Mouse (Mus musculus): ENCODE measurements around the gene Atf7. TPM values are rescaled to one million over a fixed set of nuclear protein-coding genes. Genes with fewer than 3 reads are reported as not detected.

The Atf7 gene
- polyA plus RNA-seq, 1 experiment from 2014 or later, result 13.2 TPM

- Histone ChIP-seq H3K4me3 (replicated peaks; ENCODE audit: low read depth, low read length) (no peak overlapping the region), H3K27me3 (ENCODE audit: control insufficient read depth, insufficient read depth, low read length) (no peaks in the 10 kb centered on the region)
- 86% methylated on average over 1 of the region's 1 CpGs for WGBS
Observed at GRCm38 (mm10) chr15:102576972-102577371, 48.3 kb downstream of the Atf7 start.

DNA sequence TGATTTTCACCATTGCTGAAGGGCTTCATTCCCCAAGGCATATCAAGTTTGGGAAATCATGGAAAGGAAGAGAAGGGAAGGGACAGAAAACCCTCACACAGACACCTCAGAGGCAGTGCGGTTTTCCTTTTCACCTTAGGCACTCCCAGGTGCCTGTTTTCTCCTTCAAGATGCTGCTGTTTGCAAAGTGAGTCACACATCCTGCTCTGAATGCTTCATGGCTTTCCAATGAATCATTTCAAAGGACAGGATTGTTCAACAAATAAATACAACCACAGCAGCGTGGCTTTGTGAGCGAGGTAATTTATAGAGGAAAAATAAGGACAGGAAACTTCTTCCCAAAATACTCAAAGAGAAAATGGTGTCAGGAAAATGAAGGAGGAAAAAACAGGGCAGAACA is 53.2 kb downstream of the Atf7 start:
- DNase-seq (no peak), ATAC-seq (ENCODE audit: low FRiP score, low TSS enrichment) (no peak)
- Histone ChIP-seq H3K9me3 (ENCODE audit: control insufficient read depth, low read length) (no peaks in the 10 kb centered on the region), H3K4me1 (ENCODE audit: control insufficient read depth, insufficient read depth, low read length) (no peaks in the 10 kb centered on the region), H3K36me3 (ENCODE audit: control insufficient read depth, insufficient read depth, low read length) (no peaks in the 10 kb centered on the region), H3K4me3 (replicated peaks; ENCODE audit: low read depth, low read length) (no peak overlapping the region), H3K4me2 (ENCODE audit: low read length) (no peak overlapping the region), H3K27me3 (ENCODE audit: control insufficient read depth, insufficient read depth, low read length) (no peaks in the 10 kb centered on the region), H3K9ac (replicated peaks; ENCODE audit: low read length) (no peak overlapping the region), H3K27ac (replicated peaks; ENCODE audit: low read depth, low read length) (no peak overlapping the region)
- WGBS, result 87% methylated on average over 3 of the region's 3 CpGs

More at GRCm38 (mm10) chr15:102576972-102577371, 48.3 kb downstream of the Atf7 start:
- H3K9ac ChIP-seq (replicated peaks; ENCODE audit: low read length), result no peak overlapping the region
- DNase-seq, result no peak
- H3K9me3 ChIP-seq (ENCODE audit: control insufficient read depth, low read length), result no peaks in the 10 kb centered on the region
- no peak overlapping the region for H3K27ac ChIP-seq (replicated peaks; ENCODE audit: low read depth, low read length)
- no peaks in the 10 kb centered on the region for H3K4me1 ChIP-seq (ENCODE audit: control insufficient read depth, insufficient read depth, low read length)
- no peak for ATAC-seq (ENCODE audit: low FRiP score, low TSS enrichment)
- H3K4me2 ChIP-seq (ENCODE audit: low read length), result no peak overlapping the region
- no peaks in the 10 kb centered on the region for H3K36me3 ChIP-seq (ENCODE audit: control insufficient read depth, insufficient read depth, low read length)

DNA sequence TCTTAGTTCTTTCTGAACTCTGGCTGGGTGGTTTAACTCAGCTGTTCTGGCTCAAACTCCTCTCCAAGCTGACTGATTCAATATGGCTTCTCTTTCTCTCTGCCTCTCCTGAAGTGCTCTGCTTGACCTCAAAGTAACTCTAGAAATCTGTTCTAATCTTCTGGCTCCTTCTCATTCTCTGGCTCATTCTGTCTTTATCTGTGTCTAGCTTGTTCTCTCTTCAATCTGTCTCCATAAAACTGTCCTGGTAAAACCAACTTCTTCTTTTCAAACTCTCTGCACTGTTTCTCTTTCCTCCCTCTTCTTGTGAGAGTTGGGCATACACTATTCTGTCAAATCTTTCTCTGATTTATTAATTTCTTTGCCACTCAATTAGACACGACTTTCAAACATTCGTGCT is 57.4 kb downstream of the Atf7 start:
- 89% methylated on average over 2 of the region's 2 CpGs for WGBS
- DNase-seq, result no peak

GRCm38 (mm10) chr15:102563681-102564080 is 61.6 kb downstream of the Atf7 start:
- Histone ChIP-seq H3K36me3 (ENCODE audit: control insufficient read depth, insufficient read depth, low read length) (no peaks in the 10 kb centered on the region), H3K4me1 (ENCODE audit: control insufficient read depth, insufficient read depth, low read length) (no peaks in the 10 kb centered on the region), H3K4me3 (replicated peaks; ENCODE audit: low read depth, low read length) (no peak overlapping the region), H3K9ac (replicated peaks; ENCODE audit: low read length) (no peak overlapping the region), H3K27me3 (ENCODE audit: control insufficient read depth, insufficient read depth, low read length) (no peaks in the 10 kb centered on the region), H3K27ac (replicated peaks; ENCODE audit: low read depth, low read length) (no peak overlapping the region), H3K4me2 (ENCODE audit: low read length) (no peak overlapping the region), H3K9me3 (ENCODE audit: control insufficient read depth, low read length) (no peaks in the 10 kb centered on the region)
- WGBS, result 75% methylated on average over 5 of the region's 5 CpGs
- no peak for ATAC-seq (ENCODE audit: low FRiP score, low TSS enrichment)
- no peak for DNase-seq

More for the DNA sequence above, 57.4 kb downstream of the Atf7 start:
- Histone ChIP-seq H3K9me3 (ENCODE audit: control insufficient read depth, low read length) (no peaks in the 10 kb centered on the region), H3K9ac (replicated peaks; ENCODE audit: low read length) (no peak overlapping the region), H3K4me3 (replicated peaks; ENCODE audit: low read depth, low read length) (no peak overlapping the region), H3K36me3 (ENCODE audit: control insufficient read depth, insufficient read depth, low read length) (no peaks in the 10 kb centered on the region), H3K27ac (replicated peaks; ENCODE audit: low read depth, low read length) (no peak overlapping the region), H3K4me1 (ENCODE audit: control insufficient read depth, insufficient read depth, low read length) (no peaks in the 10 kb centered on the region), H3K4me2 (ENCODE audit: low read length) (no peak overlapping the region), H3K27me3 (ENCODE audit: control insufficient read depth, insufficient read depth, low read length) (no peaks in the 10 kb centered on the region)
- no peak for ATAC-seq (ENCODE audit: low FRiP score, low TSS enrichment)

DNA sequence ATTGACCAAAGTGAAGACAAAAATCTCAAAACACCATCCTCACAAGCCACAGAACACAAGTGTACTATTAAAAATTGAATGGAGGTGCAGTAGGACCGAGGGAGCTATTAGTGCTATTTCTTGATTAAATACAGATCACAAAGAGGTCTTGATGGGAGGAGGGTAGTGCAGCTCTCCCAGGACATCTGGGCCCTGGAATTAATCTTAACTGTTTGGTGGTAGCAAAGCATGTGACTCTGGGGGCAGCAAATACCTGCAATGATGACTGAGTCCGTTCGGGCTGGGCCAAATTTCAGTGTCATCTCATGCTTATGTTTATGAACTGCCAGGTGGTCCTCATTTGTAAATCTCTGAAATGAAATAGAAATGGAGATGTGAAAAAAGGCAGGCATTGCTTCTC is 62.2 kb downstream of the Atf7 start:
- no peak overlapping the region for H3K27ac ChIP-seq (replicated peaks; ENCODE audit: low read depth, low read length)
- no peak overlapping the region for H3K4me2 ChIP-seq (ENCODE audit: low read length)
- no peak overlapping the region for H3K9ac ChIP-seq (replicated peaks; ENCODE audit: low read length)
- H3K36me3 ChIP-seq (ENCODE audit: control insufficient read depth, insufficient read depth, low read length), result no peaks in the 10 kb centered on the region
- no peak overlapping the region for H3K4me3 ChIP-seq (replicated peaks; ENCODE audit: low read depth, low read length)
- WGBS, result 89% methylated on average over 3 of the region's 3 CpGs
- DNase-seq (no peak), ATAC-seq (ENCODE audit: low FRiP score, low TSS enrichment) (no peak)
- H3K27me3 ChIP-seq (ENCODE audit: control insufficient read depth, insufficient read depth, low read length), result no peaks in the 10 kb centered on the region
- H3K4me1 ChIP-seq (ENCODE audit: control insufficient read depth, insufficient read depth, low read length), result no peaks in the 10 kb centered on the region
- H3K9me3 ChIP-seq (ENCODE audit: control insufficient read depth, low read length), result no peaks in the 10 kb centered on the region

DNA sequence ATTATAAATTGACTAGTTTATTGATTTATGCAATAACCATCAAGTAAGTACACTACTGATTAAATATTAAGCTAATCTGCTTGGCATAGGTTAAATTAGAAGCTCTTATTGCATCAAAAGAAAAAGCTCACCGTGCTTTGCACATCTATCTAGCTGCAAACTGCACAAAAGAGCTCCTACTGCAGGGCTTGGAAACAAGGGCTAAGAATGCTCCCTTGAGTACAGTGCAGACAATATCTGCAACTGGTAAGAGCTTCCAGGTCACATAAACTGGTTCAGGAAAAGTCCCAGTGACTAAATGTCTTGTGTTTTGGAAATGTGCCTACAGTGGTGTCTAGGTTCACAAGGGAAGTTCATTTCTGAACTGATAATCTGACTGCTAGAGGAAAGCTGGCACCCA is 62.8 kb downstream of the Atf7 start:
- no peaks in the 10 kb centered on the region for H3K4me1 ChIP-seq (ENCODE audit: control insufficient read depth, insufficient read depth, low read length)
- H3K9me3 ChIP-seq (ENCODE audit: control insufficient read depth, low read length), result no peaks in the 10 kb centered on the region
- H3K9ac ChIP-seq (replicated peaks; ENCODE audit: low read length), result no peak overlapping the region
- no peak overlapping the region for H3K27ac ChIP-seq (replicated peaks; ENCODE audit: low read depth, low read length)
- no peaks in the 10 kb centered on the region for H3K36me3 ChIP-seq (ENCODE audit: control insufficient read depth, insufficient read depth, low read length)
- no peaks in the 10 kb centered on the region for H3K27me3 ChIP-seq (ENCODE audit: control insufficient read depth, insufficient read depth, low read length)
- H3K4me2 ChIP-seq (ENCODE audit: low read length), result no peak overlapping the region
- DNase-seq (peak; percentile 1), ATAC-seq (ENCODE audit: low FRiP score, low TSS enrichment) (no peak)
- H3K4me3 ChIP-seq (replicated peaks; ENCODE audit: low read depth, low read length), result no peak overlapping the region
- 93% methylated on average over 1 of the region's 1 CpGs for WGBS

DNA sequence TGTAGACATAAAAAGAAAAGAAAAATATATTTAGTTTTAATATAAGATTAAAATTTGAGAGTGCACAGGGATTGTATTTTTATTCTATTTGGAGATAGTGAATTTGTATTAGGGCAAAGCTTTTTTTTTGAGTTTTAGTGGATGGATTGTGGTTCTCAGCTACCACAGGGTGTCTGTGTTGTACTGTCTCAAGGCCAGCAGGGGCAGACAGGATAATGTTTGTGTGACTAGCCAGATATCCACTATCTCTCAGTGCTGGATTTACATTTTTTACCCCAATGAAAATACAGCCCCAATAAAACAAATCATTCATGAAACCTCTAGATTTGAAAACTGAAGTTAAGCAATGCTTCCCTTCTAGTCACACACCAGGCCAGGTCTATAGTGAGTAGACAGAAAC is 67.7 kb downstream of the Atf7 start:
- Histone ChIP-seq H3K9ac (replicated peaks; ENCODE audit: low read length) (no peak overlapping the region), H3K27ac (replicated peaks; ENCODE audit: low read depth, low read length) (no peak overlapping the region), H3K4me1 (ENCODE audit: control insufficient read depth, insufficient read depth, low read length) (no peaks in the 10 kb centered on the region), H3K27me3 (ENCODE audit: control insufficient read depth, insufficient read depth, low read length) (no peaks in the 10 kb centered on the region), H3K36me3 (ENCODE audit: control insufficient read depth, insufficient read depth, low read length) (peaks cover 24% of the 10 kb centered on the region), H3K4me2 (ENCODE audit: low read length) (no peak overlapping the region), H3K4me3 (replicated peaks; ENCODE audit: low read depth, low read length) (no peak overlapping the region), H3K9me3 (ENCODE audit: control insufficient read depth, low read length) (no peaks in the 10 kb centered on the region)
- no peak for ATAC-seq (ENCODE audit: low FRiP score, low TSS enrichment)
- no peak for DNase-seq

DNA sequence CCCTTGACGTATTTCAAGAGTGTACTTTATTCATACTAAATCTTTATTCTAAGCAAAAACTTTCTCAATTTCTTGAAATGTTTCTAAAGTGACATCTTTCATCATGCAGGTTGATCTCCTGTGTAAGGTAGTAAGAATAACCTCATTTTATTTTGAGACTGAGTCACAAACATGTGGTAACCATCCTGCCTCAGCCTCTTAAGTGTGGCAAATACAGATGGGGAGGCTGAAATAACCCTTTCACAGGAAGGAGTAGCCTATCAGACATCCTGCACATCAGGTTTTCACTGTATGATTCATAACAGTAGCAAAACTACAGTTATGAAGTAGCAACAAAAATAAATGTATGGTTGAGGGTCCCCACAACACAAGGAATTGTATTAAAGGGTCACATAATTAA is 69.7 kb downstream of the Atf7 start:
- Histone ChIP-seq H3K27me3 (ENCODE audit: control insufficient read depth, insufficient read depth, low read length) (no peaks in the 10 kb centered on the region), H3K9ac (replicated peaks; ENCODE audit: low read length) (no peak overlapping the region), H3K36me3 (ENCODE audit: control insufficient read depth, insufficient read depth, low read length) (peaks cover 40% of the 10 kb centered on the region), H3K9me3 (ENCODE audit: control insufficient read depth, low read length) (no peaks in the 10 kb centered on the region), H3K4me1 (ENCODE audit: control insufficient read depth, insufficient read depth, low read length) (no peaks in the 10 kb centered on the region), H3K4me3 (replicated peaks; ENCODE audit: low read depth, low read length) (no peak overlapping the region), H3K27ac (replicated peaks; ENCODE audit: low read depth, low read length) (no peak overlapping the region), H3K4me2 (ENCODE audit: low read length) (no peak overlapping the region)
- WGBS, result 92% methylated on average over 1 of the region's 1 CpGs
- ATAC-seq (ENCODE audit: low FRiP score, low TSS enrichment) (no peak), DNase-seq (no peak)

DNA sequence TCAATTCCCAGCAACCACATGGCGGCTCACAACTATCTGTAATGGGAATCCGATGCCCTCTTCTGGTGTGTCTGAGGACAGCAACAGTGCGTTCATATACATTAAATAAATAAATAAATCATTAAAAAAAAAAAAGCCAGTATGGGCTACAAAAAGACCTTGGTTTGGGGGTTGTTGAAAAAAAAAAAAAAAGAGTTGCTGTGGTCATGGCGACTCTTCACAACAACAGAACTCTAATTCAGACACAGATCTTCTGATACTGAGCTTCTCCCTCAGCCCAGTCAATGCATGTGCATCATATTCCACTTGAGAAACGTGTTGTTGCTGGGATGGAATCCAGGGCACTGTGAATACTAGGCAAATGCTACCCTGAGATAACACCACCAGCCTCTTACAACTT is 72.7 kb downstream of the Atf7 start:
- no peaks in the 10 kb centered on the region for H3K9me3 ChIP-seq (ENCODE audit: control insufficient read depth, low read length)
- H3K9ac ChIP-seq (replicated peaks; ENCODE audit: low read length), result no peak overlapping the region
- H3K4me2 ChIP-seq (ENCODE audit: low read length), result no peak overlapping the region
- no peaks in the 10 kb centered on the region for H3K27me3 ChIP-seq (ENCODE audit: control insufficient read depth, insufficient read depth, low read length)
- no peak for ATAC-seq (ENCODE audit: low FRiP score, low TSS enrichment)
- no peak for DNase-seq
- 94% methylated on average over 5 of the region's 5 CpGs for WGBS
- H3K36me3 ChIP-seq (ENCODE audit: control insufficient read depth, insufficient read depth, low read length), result peaks cover 41% of the 10 kb centered on the region
- no peak overlapping the region for H3K4me3 ChIP-seq (replicated peaks; ENCODE audit: low read depth, low read length)
- H3K27ac ChIP-seq (replicated peaks; ENCODE audit: low read depth, low read length), result no peak overlapping the region
- H3K4me1 ChIP-seq (ENCODE audit: control insufficient read depth, insufficient read depth, low read length), result no peaks in the 10 kb centered on the region
